8 mouse cellular contexts compared by ENCODE assay signal in the genomic region with DNA sequence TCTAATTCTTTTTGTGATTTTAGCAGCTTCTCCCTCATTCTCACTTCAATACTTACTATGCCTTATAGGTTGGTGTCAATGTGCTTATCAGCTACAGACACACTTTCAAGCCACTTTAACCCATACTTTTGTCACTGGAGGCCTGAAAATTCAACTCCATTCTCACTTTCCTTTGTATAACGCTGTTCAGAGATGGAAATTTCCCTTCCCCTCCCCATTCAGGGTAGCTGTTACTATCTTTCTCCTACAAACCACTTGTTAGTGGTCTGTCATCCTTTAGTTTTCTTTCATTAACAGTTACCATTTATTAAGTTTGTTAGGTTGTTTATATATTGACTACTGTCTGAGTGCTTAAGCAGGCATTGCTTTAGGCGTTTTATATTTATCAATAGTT. TPM values are rescaled to one million over a fixed set of nuclear protein-coding genes. Genes with fewer than 3 reads are reported as not detected.
DNase-seq lines count a peak whose midpoint lies in the region; ATAC-seq and TF ChIP-seq lines count a peak whose summit lies in the region.

Gene Mtmr2, plus strand, starts transcription at position 7 of the 394 bp plus-strand sequence.

- peak within 1 kb of the TSS; percentile 69 for H3K4me2 ChIP-seq in forebrain, postnatal 0 days (ENCODE audit: low read depth)
- peak within 1 kb of the TSS; percentile 69 for H3K4me2 ChIP-seq in hindbrain, embryonic 15.5 days

- 41% methylated on average over 2 of the region's 2 CpGs for WGBS in forebrain, postnatal 0 days
- WGBS in hindbrain, embryonic 15.5 days, result 50% methylated on average over 2 of the region's 2 CpGs
- 47% methylated on average over 2 of the region's 2 CpGs for WGBS in macrophage (ENCODE audit: missing documents)

- no peaks in the 10 kb centered on the region for H3K27me3 ChIP-seq in forebrain, postnatal 0 days (ENCODE audit: insufficient read depth, low read length)
- H3K27me3 ChIP-seq in hindbrain, embryonic 15.5 days, result no peaks in the 10 kb centered on the region

- DNase-seq in layer of hippocampus, adult 2 months (ENCODE audit: low spot score in 2 of 2), result no peak
- DNase-seq in layer of hippocampus, adult 9-10 months (ENCODE audit: low spot score), result no peak
- DNase-seq in adrenal gland, postnatal 25 days, result no peak
- DNase-seq in forebrain, postnatal 0 days, result no peak
- no peak for DNase-seq in ovary, adult 18-20 months (ENCODE audit: low spot score)
- no peak for DNase-seq in ovary, postnatal 14 days (ENCODE audit: low spot score)

- peak within 1 kb of the TSS; percentile 90 for H3K9ac ChIP-seq in forebrain, postnatal 0 days
- H3K9ac ChIP-seq in hindbrain, embryonic 15.5 days, result peak within 1 kb of the TSS; percentile 97

- H3K36me3 ChIP-seq in forebrain, postnatal 0 days (ENCODE audit: insufficient read depth), result no peaks in the 10 kb centered on the region
- no peaks in the 10 kb centered on the region for H3K36me3 ChIP-seq in hindbrain, embryonic 15.5 days
- no peaks in the 10 kb centered on the region for H3K36me3 ChIP-seq in macrophage (ENCODE audit: inconsistent target)

- peaks cover 9% of the 10 kb centered on the region; the same call in 1 of the 2 replicates for H3K4me1 ChIP-seq in forebrain, postnatal 0 days (ENCODE audit: insufficient read depth)
- peaks cover 17% of the 10 kb centered on the region for H3K4me1 ChIP-seq in hindbrain, embryonic 15.5 days (replicated peaks)

- no peak for ATAC-seq in forebrain, postnatal 0 days
- ATAC-seq in hindbrain, embryonic 15.5 days (ENCODE audit: low FRiP score, low read depth), result no peak

- H3K79me2 ChIP-seq in macrophage (ENCODE audit: inconsistent target), result peaks cover 42% of the 10 kb centered on the region

- TF ChIP-seq CTCF in layer of hippocampus, adult 2 months (conservative IDR thresholded peaks at IDR 0.05), result no peak
- no peak for TF ChIP-seq CTCF in forebrain, postnatal 0 days (IDR thresholded peaks at IDR 0.05; ENCODE audit: low read depth)

- H3K27ac ChIP-seq in layer of hippocampus, adult 2 months, result peak within 1 kb of the TSS; percentile 97
- H3K27ac ChIP-seq in forebrain, postnatal 0 days (ENCODE audit: low read depth, low read length), result peak within 1 kb of the TSS; percentile 89
- H3K27ac ChIP-seq in hindbrain, embryonic 15.5 days (replicated peaks), result peak within 1 kb of the TSS; percentile 91
- H3K27ac ChIP-seq in macrophage, result peak within 1 kb of the TSS; percentile 60

- H3K9me3 ChIP-seq in forebrain, postnatal 0 days (ENCODE audit: low read length), result no peaks in the 10 kb centered on the region
- no peaks in the 10 kb centered on the region for H3K9me3 ChIP-seq in hindbrain, embryonic 15.5 days

- H3K4me3 ChIP-seq in layer of hippocampus, adult 2 months, result peak within 1 kb of the TSS; percentile 94
- peak within 1 kb of the TSS; percentile 78 for H3K4me3 ChIP-seq in forebrain, postnatal 0 days (ENCODE audit: low read depth, low read length)
- peak within 1 kb of the TSS; percentile 97 for H3K4me3 ChIP-seq in hindbrain, embryonic 15.5 days
- H3K4me3 ChIP-seq in macrophage (ENCODE audit: inconsistent target), result peak within 1 kb of the TSS; percentile 80

RNA-seq across cellular contexts. Expression of gene Mtmr2, which starts in this region (rescaled TPM):
- 10 to 100 TPM; 48.3 to 48.5 TPM for total RNA-seq in layer of hippocampus, adult 2 months (2021)
- total RNA-seq in adrenal gland, postnatal 25 days (2021), result 63.4 and 63.7 TPM in 2 replicates
- total RNA-seq in forebrain, postnatal 0 days (2014; rRNA removed), result 44.2 and 50.3 TPM in 2 replicates
- 44.2 and 53.5 TPM in 2 replicates for polyA plus RNA-seq in forebrain, postnatal 0 days (2015; fragmentation: Nextera tagmentation; extraction: Ambion mirVana)
- 50.6 and 50.9 TPM in 2 replicates for polyA plus RNA-seq in hindbrain, embryonic 15.5 days (2015; fragmentation: Nextera tagmentation; extraction: Ambion mirVana)
- total RNA-seq in macrophage (2018; cell fraction: chromatin; rRNA removed), result 100 to 1,000 TPM in 1 of 26 experiments, 10 to 100 TPM in 25; 22.8 to 102 (median 57.6) TPM
- total RNA-seq in macrophage (2018; cell fraction: cytosol; rRNA removed), result 10 to 100 TPM; 32.7 to 56.4 (median 43.6) TPM
- total RNA-seq in macrophage (2018; cell fraction: nucleus; rRNA removed), result 10 to 100 TPM; 23.7 to 67.5 (median 48.7) TPM
- polyA plus RNA-seq in macrophage (2018), result 32.7 to 43.4 TPM (median 35.4 TPM) in 3 replicates
